29 mouse cellular contexts compared by ENCODE assay signal in genomic region chr5:95937129-95937528, GRCm38 (mm10). TPM values are rescaled to one million over a fixed set of nuclear protein-coding genes. Genes with fewer than 3 reads are reported as not detected.
DNase-seq lines count a peak whose midpoint lies in the region; ATAC-seq and TF ChIP-seq lines count a peak whose summit lies in the region.
"Had no signal": no experiment of that assay in that cellular context is flagged by ENCODE, and none has a peak within 500 bp of the region (broad histone marks: within the 10 kb centered on the region; RNA-seq: fewer than 3 reads in every experiment).

No protein-coding gene starts in this region.

- H3K4me3 ChIP-seq in left cerebral cortex, adult 2 months, result no peak overlapping the region
- H3K4me3 ChIP-seq: embryonic facial prominence, embryonic 10.5 days; embryonic facial prominence, embryonic 13.5 days; erythroblast, embryonic 14.5 days; forebrain, embryonic 12.5 days; forebrain, embryonic 15.5 days; heart, embryonic 12.5 days; heart, embryonic 15.5 days; hindbrain, embryonic 10.5 days; hindbrain, embryonic 13.5 days had no signal

- DNase-seq in frontal cortex, postnatal 25 days (ENCODE audit: low spot score in 2 of 2), result no peak
- DNase-seq in left cerebral cortex, adult 2 months (ENCODE audit: extremely low spot score in 1 of 2, low spot score in 2 of 2), result no peak
- DNase-seq in left cerebral cortex, adult 8-10 months (ENCODE audit: low spot score in 2 of 2), result no peak
- DNase-seq in right cerebral cortex, adult 2 months (ENCODE audit: low spot score in 2 of 2), result peak; percentile 12 to 20
- DNase-seq in right cerebral cortex, postnatal 10 days (ENCODE audit: low spot score in 2 of 2), result no peak
- no peak for DNase-seq in embryo, embryonic 9.5 days (ENCODE audit: extremely low spot score)
- DNase-seq: adrenal gland, adult 8-10 months; adrenal gland, postnatal 25 days; cerebellum, adult 18-20 months; cerebellum, adult 9-10 months; cerebellum, postnatal 14 days; gastrocnemius, postnatal 10 days; gastrocnemius, postnatal 36 days; heart, postnatal 10 days; heart, postnatal 36 days had no signal

- no peak for TF ChIP-seq CTCF in left cerebral cortex, adult 2 months (IDR thresholded peaks at IDR 0.05)

- peak; percentile 96 for ATAC-seq in frontal cortex, adult (ENCODE audit: low TSS enrichment)
- ATAC-seq: activated CD4-positive, CD25-positive, alpha-beta regulatory T cell, adult 4 months; forebrain, embryonic 15.5 days; hindbrain, embryonic 16.5 days had no signal

- H3K27ac ChIP-seq in left cerebral cortex, adult 2 months, result peak overlapping the region; percentile 44; the same call in 1 of the 2 replicates
- H3K27ac ChIP-seq: embryonic facial prominence, embryonic 10.5 days; embryonic facial prominence, embryonic 13.5 days; forebrain, embryonic 12.5 days; forebrain, embryonic 15.5 days; heart, embryonic 15.5 days; hindbrain, embryonic 10.5 days; hindbrain, embryonic 13.5 days had no signal

- intact Hi-C loops in left cerebral cortex, adult 2 months (cut with DNase I), result no loop called here

RNA-seq across cellular contexts. Expression of gene Cxcl13, which starts 19.6 kb away (rescaled TPM):
- not detected for total RNA-seq in left cerebral cortex, adult 2 months (2021)
- total RNA-seq in left cerebral cortex, adult 8-10 months (2022), result 1 to 10 TPM in 1 of 4 experiments, under 1 TPM in 1, not detected in 2; 0.30 to 1.1 TPM
- total RNA-seq: adrenal gland, postnatal 25 days; ES-E14; gastrocnemius, postnatal 10 days; granulocyte monocyte progenitor cell, adult 5-6 weeks had no signal

Comparison
In these comparisons a context has a peak if more than half of its experiments do, and no peak if none do; other contexts are left out.
1. DNase-seq: peak in right cerebral cortex, adult 2 months (2 of 2); none in frontal cortex, postnatal 25 days (0 of 2), left cerebral cortex, adult 2 months (0 of 2), left cerebral cortex, adult 8-10 months (0 of 2), right cerebral cortex, postnatal 10 days (0 of 2) and embryo, embryonic 9.5 days (single experiment).